Mouse (Mus musculus): Measurements from ENCODE around the gene Clic1. TPM values are rescaled to one million over a fixed set of nuclear protein-coding genes. Genes with fewer than 3 reads are reported as not detected.
"Not testable (repeated sequence)": the region's sequence is repeated elsewhere in the genome, so short reads cannot be mapped to it uniquely, and the experiment has no call there.

The Clic1 gene
- polyA plus RNA-seq, 1 experiment from 2014 or later, result 147 TPM

DNA sequence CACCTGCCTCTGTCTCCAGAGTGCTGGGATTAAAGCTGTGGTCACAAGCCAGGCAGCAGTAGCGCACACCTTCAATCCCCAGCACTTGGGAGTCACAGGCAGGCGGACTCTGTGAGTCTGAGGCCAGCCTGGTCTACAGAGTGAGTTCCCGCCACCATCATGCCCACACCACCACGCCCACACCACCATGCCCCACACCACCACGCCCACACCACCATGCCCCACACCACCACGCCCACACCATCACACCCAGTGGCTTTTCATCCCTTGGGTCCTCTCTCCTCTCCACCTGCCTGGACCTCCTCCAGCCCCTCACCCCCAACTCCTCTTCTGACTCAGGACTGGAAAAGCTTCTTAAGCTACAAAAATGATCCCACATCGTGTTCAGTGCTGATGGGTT lies 17.9 kb upstream of the Clic1 start:
- H3K36me3 ChIP-seq (ENCODE audit: poor library complexity, severe bottlenecking), result no peaks in the 10 kb centered on the region
- no peak overlapping the region for H3K9ac ChIP-seq
- H3K27me3 ChIP-seq, result 0 out of 2 replicates have a peak, but pooled peaks cover 4% of the 10 kb centered on the region
- 75% methylated on average over 6 of the region's 7 CpGs for WGBS
- no peaks in the 10 kb centered on the region for H3K9me3 ChIP-seq (replicated peaks)
- H3K27ac ChIP-seq, result no peak overlapping the region
- ATAC-seq, result no peak
- H3K4me1 ChIP-seq, result peaks cover 25% of the 10 kb centered on the region
- no peak overlapping the region for H3K4me3 ChIP-seq
- no peak overlapping the region for H3K4me2 ChIP-seq

GRCm38 (mm10) chr17:35032323-35032870 lies 17.4 kb upstream of the Clic1 start:
- H3K27me3 ChIP-seq, result 0 out of 2 replicates have a peak, but pooled peaks cover 4% of the 10 kb centered on the region
- no peak overlapping the region for H3K4me2 ChIP-seq
- no peak for ATAC-seq
- no peak overlapping the region for H3K27ac ChIP-seq
- H3K9me3 ChIP-seq (replicated peaks), result no peaks in the 10 kb centered on the region
- no peak overlapping the region for H3K9ac ChIP-seq
- H3K36me3 ChIP-seq (ENCODE audit: poor library complexity, severe bottlenecking), result no peaks in the 10 kb centered on the region
- H3K4me3 ChIP-seq, result no peak overlapping the region
- peaks cover 22% of the 10 kb centered on the region for H3K4me1 ChIP-seq
- 82% methylated on average over 8 of the region's 8 CpGs for WGBS

DNA sequence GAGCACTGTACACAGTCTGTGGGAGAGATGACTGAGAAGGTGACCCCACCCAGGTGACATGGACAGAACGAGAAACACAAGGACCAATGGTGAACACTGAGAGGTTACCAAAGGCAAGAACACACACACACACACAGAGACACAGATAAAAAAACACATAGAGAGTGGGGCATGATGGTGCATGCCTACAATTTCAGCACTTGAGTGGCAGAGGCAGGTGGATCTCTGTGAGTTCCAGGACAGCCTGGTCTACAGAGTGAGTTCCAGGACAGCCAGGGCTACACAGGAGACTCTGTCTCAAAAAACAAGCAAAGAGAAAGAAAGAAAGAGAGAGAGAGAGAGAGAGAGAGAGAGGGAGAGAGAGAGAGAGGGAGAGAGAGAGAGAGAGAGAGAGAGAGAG lies 16.1 kb upstream of the Clic1 start:
- 59% methylated on average over 1 of the region's 1 CpGs for WGBS
- H3K4me2 ChIP-seq; H3K27me3 ChIP-seq; H3K9ac ChIP-seq; H3K9me3 ChIP-seq (replicated peaks); H3K4me3 ChIP-seq; H3K4me1 ChIP-seq; H3K27ac ChIP-seq; ATAC-seq; H3K36me3 ChIP-seq (ENCODE audit: poor library complexity, severe bottlenecking): not testable (repeated sequence)

- no peak overlapping the region for H3K4me3 ChIP-seq
- no peak overlapping the region for H3K27ac ChIP-seq
- H3K4me1 ChIP-seq, result peaks cover 2% of the 10 kb centered on the region
- no peaks in the 10 kb centered on the region for H3K27me3 ChIP-seq
- 79% methylated on average over 6 of the region's 6 CpGs for WGBS
- H3K9ac ChIP-seq, result no peak overlapping the region
- H3K36me3 ChIP-seq (ENCODE audit: poor library complexity, severe bottlenecking), result no peaks in the 10 kb centered on the region
- no peak for ATAC-seq
- no peak overlapping the region for H3K4me2 ChIP-seq
- H3K9me3 ChIP-seq (replicated peaks), result no peaks in the 10 kb centered on the region
Observed at GRCm38 (mm10) chr17:35034896-35035295, 14.9 kb upstream of the Clic1 start.

- Histone ChIP-seq H3K9me3 (replicated peaks) (no peaks in the 10 kb centered on the region), H3K4me3 (no peak overlapping the region), H3K36me3 (ENCODE audit: poor library complexity, severe bottlenecking) (no peaks in the 10 kb centered on the region), H3K9ac (no peak overlapping the region), H3K4me2 (no peak overlapping the region), H3K27ac (no peak overlapping the region), H3K27me3 (no peaks in the 10 kb centered on the region), H3K4me1 (no peaks in the 10 kb centered on the region)
- no peak for ATAC-seq
- WGBS, result 87% methylated on average over 11 of the region's 11 CpGs
Observed at GRCm38 (mm10) chr17:35039121-35039873, 10.5 kb upstream of the Clic1 start.

DNA sequence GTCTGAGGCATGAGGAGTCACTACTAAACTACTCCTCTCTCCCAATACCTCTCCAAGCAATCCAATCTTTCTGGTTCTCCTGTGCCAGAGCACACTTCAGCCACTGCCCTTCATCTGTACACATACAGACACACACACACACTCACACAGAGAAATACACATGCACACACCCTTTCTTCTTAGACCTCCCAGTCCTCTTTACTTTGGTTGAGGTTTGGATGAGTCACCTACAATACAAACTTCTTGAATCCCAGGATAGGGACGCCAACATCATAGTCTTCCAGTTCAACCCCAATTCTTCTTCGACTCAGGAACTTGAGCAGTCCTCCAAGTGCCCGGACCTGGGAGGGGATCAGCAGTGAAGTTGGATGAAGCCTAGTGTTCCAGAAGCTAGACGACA lies 6.0 kb upstream of the Clic1 start:
- Histone ChIP-seq H3K9ac (no peak overlapping the region), H3K4me3 (no peak overlapping the region), H3K9me3 (replicated peaks) (no peaks in the 10 kb centered on the region), H3K27ac (no peak overlapping the region), H3K27me3 (no peaks in the 10 kb centered on the region), H3K4me2 (no peak overlapping the region), H3K4me1 (peaks cover 26% of the 10 kb centered on the region), H3K36me3 (ENCODE audit: poor library complexity, severe bottlenecking) (no peaks in the 10 kb centered on the region)
- no peak for ATAC-seq
- 92% methylated on average over 4 of the region's 4 CpGs for WGBS

DNA sequence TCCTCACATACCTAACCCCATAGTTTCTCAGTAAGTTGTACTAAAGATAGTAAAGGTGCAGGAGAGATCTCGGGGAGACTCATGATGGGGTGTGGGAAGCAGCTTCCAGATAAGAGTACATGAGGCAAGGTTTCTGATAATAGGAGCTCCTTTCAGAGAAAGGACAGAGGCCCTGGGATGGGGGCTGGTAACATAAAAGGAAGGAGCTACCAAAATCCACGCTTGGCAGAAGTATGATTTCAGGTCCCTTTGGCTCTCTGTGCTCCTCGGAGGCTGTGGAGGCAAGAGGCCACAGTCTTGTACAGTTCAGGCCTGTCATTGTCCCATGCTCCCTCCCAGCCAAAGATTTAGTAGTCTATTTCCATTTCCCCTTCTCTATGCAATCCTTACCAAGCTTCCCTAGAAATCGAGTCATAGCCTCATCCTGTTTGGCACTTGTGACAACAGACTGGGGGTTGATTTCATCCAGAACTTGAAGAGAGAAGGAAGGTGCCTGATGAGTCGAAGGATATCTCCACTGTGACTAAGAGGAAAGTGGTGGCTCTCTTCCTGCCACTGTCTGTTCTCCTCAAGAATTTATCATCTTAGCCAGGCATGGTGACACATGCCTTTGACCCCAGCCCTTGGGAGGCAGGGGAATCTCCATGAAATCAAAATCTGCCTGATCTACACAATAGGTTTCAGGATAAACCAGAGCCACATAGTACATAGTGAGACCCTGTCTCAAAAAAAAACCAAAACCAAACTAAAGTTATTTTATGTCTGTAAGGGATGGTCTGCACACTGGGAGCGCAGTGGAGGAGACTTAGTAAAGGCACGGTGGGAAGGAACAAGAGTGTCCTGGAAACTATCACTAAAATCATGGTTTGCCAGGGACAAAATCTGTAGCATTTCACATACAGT lies 4.6 kb upstream of the Clic1 start:
- ATAC-seq, result no peak
- peak overlapping the region; percentile 88 for H3K9ac ChIP-seq
- no peak overlapping the region for H3K27ac ChIP-seq
- WGBS, result 87% methylated on average over 7 of the region's 7 CpGs
- H3K27me3 ChIP-seq, result no peaks in the 10 kb centered on the region
- peaks cover 40% of the 10 kb centered on the region for H3K4me1 ChIP-seq
- H3K4me2 ChIP-seq, result peak overlapping the region; percentile 97
- no peaks in the 10 kb centered on the region for H3K9me3 ChIP-seq (replicated peaks)
- H3K36me3 ChIP-seq (ENCODE audit: poor library complexity, severe bottlenecking), result no peaks in the 10 kb centered on the region
- peak overlapping the region; percentile 57 for H3K4me3 ChIP-seq

DNA sequence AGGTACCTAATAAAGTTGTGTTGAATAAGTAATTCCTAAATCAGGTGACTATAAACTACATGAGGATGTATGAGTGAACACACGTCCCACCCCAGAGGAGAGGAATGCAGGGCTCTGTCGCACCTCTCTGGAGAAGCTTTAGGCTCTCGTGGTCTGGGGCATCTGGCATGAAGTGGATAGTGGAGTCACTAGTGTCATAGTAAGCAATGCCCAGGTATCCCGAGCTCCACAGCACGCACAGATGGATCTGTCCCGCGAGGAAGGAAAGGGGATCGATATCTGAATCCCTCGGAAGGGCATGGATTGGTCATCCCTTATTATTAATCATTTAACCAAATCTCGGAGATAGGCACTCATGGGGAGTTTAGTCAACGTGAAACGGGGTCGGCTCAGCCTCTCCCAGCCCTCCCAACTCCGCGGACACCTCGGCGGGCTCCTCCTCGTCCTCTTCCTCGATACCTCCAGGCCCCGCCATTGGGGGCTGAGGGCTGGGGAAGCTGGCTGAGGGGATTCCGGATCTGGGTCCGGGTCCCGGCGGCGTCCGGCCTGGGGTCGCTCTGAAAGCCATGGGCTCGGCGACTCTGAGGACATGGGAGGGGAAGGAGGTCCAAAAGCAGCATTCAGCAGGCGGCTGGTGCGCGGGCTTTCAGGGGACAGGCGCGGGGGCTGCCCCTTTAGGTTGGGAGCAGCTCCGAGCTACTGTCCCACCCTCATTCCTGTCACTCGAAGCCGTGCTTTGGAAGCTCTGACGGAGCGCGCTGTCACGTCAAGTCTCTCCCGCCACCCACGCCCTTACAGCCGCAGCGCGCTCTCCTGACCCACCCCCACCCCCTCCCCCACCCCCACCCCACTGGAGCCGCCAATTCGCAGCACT lies 3.7 kb upstream of the Clic1 start:
- peak overlapping the region; percentile 88 for H3K9ac ChIP-seq
- H3K36me3 ChIP-seq (ENCODE audit: poor library complexity, severe bottlenecking), result no peaks in the 10 kb centered on the region
- no peaks in the 10 kb centered on the region for H3K9me3 ChIP-seq (replicated peaks)
- H3K4me1 ChIP-seq, result peaks cover 41% of the 10 kb centered on the region
- peak; percentile 80 for ATAC-seq
- H3K27ac ChIP-seq, result peak overlapping the region; percentile 80
- peak overlapping the region; percentile 97 for H3K4me2 ChIP-seq
- 8% methylated on average over 37 of the region's 48 CpGs for WGBS
- H3K27me3 ChIP-seq, result no peaks in the 10 kb centered on the region
- peak overlapping the region; percentile 57 for H3K4me3 ChIP-seq

DNA sequence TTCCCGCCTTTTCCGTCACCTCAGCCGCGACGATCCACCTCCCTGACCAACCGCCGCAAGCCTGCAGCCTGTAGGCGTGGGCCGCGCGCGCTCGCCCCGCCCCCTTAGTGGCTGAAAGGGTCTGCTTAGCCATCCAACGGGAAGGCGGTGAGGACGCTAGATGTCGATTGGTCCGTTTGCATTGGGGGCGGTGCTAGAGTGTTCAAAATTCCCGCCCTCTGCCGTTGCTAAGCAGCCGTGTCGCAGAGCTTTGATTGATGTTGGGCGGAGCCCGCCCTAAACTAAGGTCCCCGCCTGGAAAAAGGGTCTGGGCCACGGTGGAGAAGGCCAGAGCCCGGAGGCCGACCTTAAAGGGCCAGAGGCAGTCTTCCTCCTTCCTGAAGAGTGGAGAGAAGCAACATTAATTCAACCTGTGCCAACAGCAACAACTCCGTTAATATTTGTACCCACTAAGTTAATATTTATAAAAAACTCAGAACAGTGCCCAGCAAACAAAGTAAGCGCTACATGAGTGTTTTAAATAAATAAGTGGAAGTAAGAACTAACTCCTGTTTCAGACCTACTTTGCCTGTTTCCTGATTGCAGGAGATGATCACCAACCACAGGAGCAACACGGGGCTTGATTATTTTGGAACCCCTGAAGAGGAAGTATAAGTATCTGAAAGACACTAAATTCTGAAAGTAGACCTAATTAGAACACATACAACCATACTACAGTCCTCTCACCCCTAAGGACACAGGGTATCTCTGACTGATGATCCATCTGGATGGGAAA lies 2.9 kb upstream of the Clic1 start, which contains the start of gene Msh5:
Gene Msh5 (minus strand): TSS at position 65 of the 775 bp plus-strand sequence.
- Histone ChIP-seq H3K9me3 (replicated peaks) (no peaks in the 10 kb centered on the region), H3K4me2 (peak within 1 kb of the TSS; percentile 97), H3K27ac (peak within 1 kb of the TSS; percentile 80), H3K36me3 (ENCODE audit: poor library complexity, severe bottlenecking) (no peaks in the 10 kb centered on the region), H3K4me1 (peaks cover 49% of the 10 kb centered on the region), H3K9ac (peak within 1 kb of the TSS; percentile 88), H3K4me3 (peak within 1 kb of the TSS; percentile 57), H3K27me3 (no peaks in the 10 kb centered on the region)
- WGBS, result 3% methylated on average over 33 of the region's 33 CpGs
- ATAC-seq, result peak; percentile 98

DNA sequence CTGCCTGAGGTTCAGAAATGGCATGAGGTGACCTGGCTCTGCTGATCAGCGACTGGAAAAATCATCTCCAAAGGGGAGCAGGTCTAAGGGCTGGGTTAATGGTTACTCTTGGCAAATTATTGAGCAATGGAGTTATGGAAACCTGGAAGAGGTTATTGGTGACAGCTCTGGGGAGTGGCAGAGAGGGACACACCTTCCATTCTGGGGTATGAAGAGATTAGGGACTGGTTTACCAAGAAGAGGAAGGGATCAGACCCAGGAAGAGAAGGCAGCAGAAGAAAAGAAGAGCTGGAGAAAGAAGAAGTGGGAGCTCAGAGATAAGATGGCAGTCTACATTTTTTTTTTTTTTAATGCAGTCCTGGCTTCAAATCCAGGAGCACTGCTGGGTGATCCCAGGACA lies 2.1 kb upstream of the Clic1 start:
- Histone ChIP-seq H3K4me1 (peaks cover 56% of the 10 kb centered on the region), H3K4me3 (no peak overlapping the region), H3K9ac (no peak overlapping the region), H3K4me2 (0 out of 2 replicates have a peak overlapping the region, but pooled peaks have one; percentile 7), H3K36me3 (ENCODE audit: poor library complexity, severe bottlenecking) (peaks cover 5% of the 10 kb centered on the region), H3K9me3 (replicated peaks) (no peaks in the 10 kb centered on the region), H3K27ac (peak overlapping the region; percentile 35), H3K27me3 (no peaks in the 10 kb centered on the region)
- no peak for ATAC-seq
- WGBS, result 61% methylated on average over 1 of the region's 1 CpGs
